Mouse (Mus musculus) spleen, adult 2 months (tissue): ENCODE data around the gene Actb.

Experiments
- CTCF ChIP-seq: fragments of 200-500 bp; IDR thresholded peaks from 2 replicates; pipeline ENCODE4 v1.5.1; 2011; ENCODE audit warnings: mild to moderate bottlenecking, inconsistent platforms; ENCODE audit not compliant: insufficient read depth, insufficient read length, insufficient replicate concordance; ENCODE audit errors: extremely low read depth
- POLR2A ChIP-seq: fragments of 200-500 bp; IDR thresholded peaks from 2 replicates; pipeline ENCODE4 v1.6.1; 2011; ENCODE audit warnings: low read depth, low read length, inconsistent platforms

DNA sequence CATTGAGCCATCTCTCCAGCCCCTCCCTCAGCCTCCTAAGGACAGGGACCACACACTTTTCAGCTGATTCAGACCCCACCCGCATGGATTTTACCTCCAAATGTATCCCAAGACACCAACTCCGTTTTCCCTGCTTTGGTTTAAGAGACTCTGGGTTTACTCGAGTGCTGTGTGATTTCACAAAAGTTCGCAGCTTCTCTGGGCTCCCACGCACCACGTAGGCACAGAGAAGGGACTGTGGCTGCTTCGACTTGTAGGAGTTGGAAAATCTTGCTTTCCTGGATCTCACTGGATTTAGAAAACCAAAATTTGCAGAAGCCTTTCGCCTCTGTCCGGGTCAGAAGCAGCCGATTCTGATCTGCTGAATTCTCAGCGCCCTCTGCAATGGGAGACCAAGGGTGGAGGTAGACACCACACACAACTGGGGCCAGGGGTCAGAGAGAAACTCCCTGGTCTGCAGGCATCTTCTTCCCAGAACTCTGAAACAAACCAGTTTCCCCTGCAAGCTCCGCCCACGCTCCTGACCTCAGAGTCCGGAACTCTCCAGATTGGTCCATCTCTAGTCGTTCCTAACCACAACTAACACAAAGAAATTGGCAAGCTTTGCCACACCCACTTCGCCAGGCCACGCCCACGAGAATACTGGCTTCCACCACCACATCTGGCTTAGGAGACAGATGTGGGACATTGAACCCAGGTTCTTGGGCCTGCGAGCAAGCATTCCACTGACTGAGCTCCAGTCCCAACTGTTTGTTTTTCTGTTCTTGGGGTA is 31.6 kb upstream of the Actb start:
- no peak for TF ChIP-seq CTCF
- no peak for TF ChIP-seq POLR2A
